8 mouse cellular contexts compared by ENCODE assay signal in the genomic region with DNA sequence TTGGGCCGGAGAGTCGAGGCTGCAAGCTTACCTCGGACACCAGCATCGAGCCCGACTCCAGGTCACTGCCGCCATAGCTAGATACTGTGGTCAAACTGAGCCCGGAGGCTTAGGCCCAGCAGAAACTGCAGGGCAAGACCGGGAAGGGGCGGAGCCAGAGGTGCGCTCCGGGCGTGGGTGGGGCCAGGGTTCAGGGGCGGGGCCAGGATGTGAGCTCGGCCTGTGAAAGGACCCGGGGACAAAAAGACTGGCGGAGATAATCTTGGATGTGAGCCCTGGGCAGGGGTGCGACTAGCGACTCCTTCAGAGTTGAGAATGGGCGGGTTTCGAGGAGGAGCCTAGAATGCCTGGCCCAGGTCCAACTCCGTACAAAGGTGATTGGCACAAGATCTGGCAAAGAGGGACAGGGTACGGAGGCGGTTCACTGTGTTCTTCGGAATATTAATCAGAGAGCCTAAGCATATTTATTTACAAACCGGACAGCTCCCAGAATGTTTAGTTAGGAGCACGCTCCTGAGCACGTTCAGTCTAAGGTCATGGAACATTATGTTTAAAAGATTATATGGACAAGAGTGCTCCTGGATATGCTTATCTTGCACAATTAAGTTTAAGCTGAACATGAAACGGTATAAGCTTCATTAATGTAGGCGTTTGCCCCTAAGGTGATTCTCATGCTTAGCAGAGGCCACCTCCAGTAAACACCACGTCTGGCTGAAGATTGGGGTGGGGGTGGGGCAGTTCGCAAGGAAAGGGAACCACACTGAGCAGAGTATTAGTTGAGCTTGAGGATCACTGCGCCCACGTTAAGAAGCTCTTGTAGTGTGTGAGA. TPM values are rescaled to one million over a fixed set of nuclear protein-coding genes. Genes with fewer than 3 reads are reported as not detected.
DNase-seq lines count a peak whose midpoint lies in the region; ATAC-seq and TF ChIP-seq lines count a peak whose summit lies in the region.

No protein-coding gene starts in this region.

- H3K27ac ChIP-seq in embryonic facial prominence, embryonic 14.5 days (replicated peaks; ENCODE audit: low read depth, low read length): peak overlapping the region; percentile 90
- H3K27ac ChIP-seq in heart, adult 2 months: peak overlapping the region; percentile 97
- peak overlapping the region; percentile 85 for H3K27ac ChIP-seq in limb, embryonic 13.5 days
- peak overlapping the region; percentile 81 for H3K27ac ChIP-seq in midbrain, embryonic 16.5 days (ENCODE audit: low read length)

- TF ChIP-seq EP300 in heart, adult 2 months (IDR thresholded peaks at IDR 0.05; ENCODE audit: insufficient read depth, low read depth, low read length): peak; percentile 63; the same call in 1 of the 2 replicates

- peak overlapping the region; percentile 70 for H3K4me3 ChIP-seq in embryonic facial prominence, embryonic 14.5 days (ENCODE audit: low read depth, low read length)
- peak overlapping the region; percentile 85 for H3K4me3 ChIP-seq in heart, adult 2 months
- H3K4me3 ChIP-seq in limb, embryonic 13.5 days: peak overlapping the region; percentile 73
- peak overlapping the region; percentile 67 for H3K4me3 ChIP-seq in midbrain, embryonic 16.5 days (ENCODE audit: low read depth, low read length)

- H3K4me2 ChIP-seq in embryonic facial prominence, embryonic 14.5 days (ENCODE audit: low read depth, low read length): peak overlapping the region; percentile 66
- H3K4me2 ChIP-seq in limb, embryonic 13.5 days (replicated peaks): peak overlapping the region; percentile 73
- H3K4me2 ChIP-seq in midbrain, embryonic 16.5 days (ENCODE audit: low read length): peak overlapping the region; percentile 81

- peak; percentile 97 for ATAC-seq in embryonic facial prominence, embryonic 14.5 days (ENCODE audit: low read depth)
- peak; percentile 96 for ATAC-seq in limb, embryonic 13.5 days (ENCODE audit: low FRiP score, low read depth)
- ATAC-seq in midbrain, embryonic 16.5 days: peak; percentile 96

- peak; percentile 96 for DNase-seq in 3T3-L1 (ENCODE audit: low read depth, low spot score)
- DNase-seq in adrenal gland, postnatal 4 days (ENCODE audit: low spot score in 2 of 2): peak; percentile 86 to 95
- peak; percentile 98 for DNase-seq in embryonic facial prominence, embryonic 14.5 days (ENCODE audit: low spot score)
- DNase-seq in heart, adult 2 months: peak; percentile 95
- peak; percentile 98 for DNase-seq in kidney, adult 8-10 months
- peak; percentile 95 to 97 for DNase-seq in spleen, postnatal 10 days (ENCODE audit: low spot score in 2 of 2)

- no peak for TF ChIP-seq CTCF in heart, adult 2 months (IDR thresholded peaks at IDR 0.05)

- H3K9ac ChIP-seq in embryonic facial prominence, embryonic 14.5 days (ENCODE audit: low read depth, low read length): peak overlapping the region; percentile 74
- H3K9ac ChIP-seq in heart, adult 2 months (ENCODE audit: low read depth, low read length): peak overlapping the region; percentile 83
- H3K9ac ChIP-seq in limb, embryonic 13.5 days: peak overlapping the region; percentile 91
- H3K9ac ChIP-seq in midbrain, embryonic 16.5 days (ENCODE audit: low read depth, low read length): peak overlapping the region; percentile 80

- intact Hi-C loops in heart, adult 2 months (cut with DNase I): loop anchor here (1.0 to 2.0 kb wide), 2 partner anchors 33 to 118 kb away; a partner anchor contains a TSS

- H3K9me3 ChIP-seq in embryonic facial prominence, embryonic 14.5 days (ENCODE audit: control insufficient read depth, low read length): 0 out of 2 replicates have a peak, but pooled peaks cover 2% of the 10 kb centered on the region
- H3K9me3 ChIP-seq in limb, embryonic 13.5 days: no peaks in the 10 kb centered on the region
- peaks cover 5% of the 10 kb centered on the region; the same call in 1 of the 2 replicates for H3K9me3 ChIP-seq in midbrain, embryonic 16.5 days (replicated peaks; ENCODE audit: control insufficient read depth, low read length, poor library complexity, severe bottlenecking)

- H3K36me3 ChIP-seq in embryonic facial prominence, embryonic 14.5 days (ENCODE audit: control insufficient read depth, insufficient read depth, low read length): peaks cover 8% of the 10 kb centered on the region
- peaks cover 17% of the 10 kb centered on the region for H3K36me3 ChIP-seq in heart, adult 2 months (ENCODE audit: control insufficient read depth, insufficient read depth, low read length)
- peaks cover 16% of the 10 kb centered on the region for H3K36me3 ChIP-seq in limb, embryonic 13.5 days
- 0 out of 2 replicates have a peak, but pooled peaks cover 7% of the 10 kb centered on the region for H3K36me3 ChIP-seq in midbrain, embryonic 16.5 days (ENCODE audit: control insufficient read depth, insufficient read depth, low read length)

- H3K79me2 ChIP-seq in heart, adult 2 months (replicated peaks; ENCODE audit: control insufficient read depth, insufficient read depth, low read length): no peaks in the 10 kb centered on the region

- TF ChIP-seq POLR2A in heart, adult 2 months (IDR thresholded peaks at IDR 0.05; ENCODE audit: insufficient read depth, low read depth, low read length): peak; percentile 90

- WGBS in embryonic facial prominence, embryonic 14.5 days: under 1% methylated on average over 33 of the region's 33 CpGs
- 2% methylated on average over 33 of the region's 33 CpGs for WGBS in heart, adult 2 months
- WGBS in limb, embryonic 13.5 days: under 1% methylated on average over 33 of the region's 33 CpGs
- under 1% methylated on average over 33 of the region's 33 CpGs for WGBS in midbrain, embryonic 16.5 days

- H3K4me1 ChIP-seq in embryonic facial prominence, embryonic 14.5 days (ENCODE audit: control insufficient read depth, insufficient read depth, low read length): 0 out of 2 replicates have a peak, but pooled peaks cover 5% of the 10 kb centered on the region
- peaks cover 5% of the 10 kb centered on the region for H3K4me1 ChIP-seq in heart, adult 2 months (ENCODE audit: control insufficient read depth, insufficient read depth, low read length)
- peaks cover 21% of the 10 kb centered on the region for H3K4me1 ChIP-seq in limb, embryonic 13.5 days
- H3K4me1 ChIP-seq in midbrain, embryonic 16.5 days (ENCODE audit: control insufficient read depth, insufficient read depth, low read length): peaks cover 11% of the 10 kb centered on the region; the same call in 1 of the 2 replicates

- H3K27me3 ChIP-seq in embryonic facial prominence, embryonic 14.5 days (replicated peaks; ENCODE audit: control insufficient read depth, insufficient read depth, low read length): no peaks in the 10 kb centered on the region
- no peaks in the 10 kb centered on the region for H3K27me3 ChIP-seq in heart, adult 2 months (ENCODE audit: control insufficient read depth, insufficient read depth, low read length)
- no peaks in the 10 kb centered on the region for H3K27me3 ChIP-seq in limb, embryonic 13.5 days
- no peaks in the 10 kb centered on the region for H3K27me3 ChIP-seq in midbrain, embryonic 16.5 days (ENCODE audit: control insufficient read depth, insufficient read depth, low read depth, low read length)

RNA-seq across cellular contexts. Expression of a gene that starts 30.6 kb away (rescaled TPM):
- total RNA-seq in adrenal gland, postnatal 4 days (2021): 1 to 10 TPM in 1 of 2 experiments, under 1 TPM in 1; 0.85 to 5.6 TPM
- 1.0 and 2.1 TPM in 2 replicates for polyA plus RNA-seq in embryonic facial prominence, embryonic 14.5 days (2014; fragmentation: Nextera tagmentation; extraction: Ambion mirVana)
- 1 to 10 TPM; 2.3 to 2.5 TPM for total RNA-seq in heart, adult 2 months (2021)
- 0.12 and 0.47 TPM in 2 replicates for polyA plus RNA-seq in heart, adult 2 months (2012; rRNA removed)
- polyA plus RNA-seq in limb, embryonic 13.5 days (2015; fragmentation: Nextera tagmentation; extraction: Ambion mirVana): 1.00 and 1.4 TPM in 2 replicates
- 0.37 and 1.0 TPM in 2 replicates for polyA plus RNA-seq in midbrain, embryonic 16.5 days (2015; fragmentation: Nextera tagmentation; extraction: Ambion mirVana)

RNA-seq across cellular contexts. Expression of a gene that starts 32.7 kb away (rescaled TPM):
- total RNA-seq in adrenal gland, postnatal 4 days (2021): 100 to 1,000 TPM; 168 to 208 TPM
- polyA plus RNA-seq in embryonic facial prominence, embryonic 14.5 days (2014; fragmentation: Nextera tagmentation; extraction: Ambion mirVana): 129 and 147 TPM in 2 replicates
- 100 to 1,000 TPM; 234 to 260 TPM for total RNA-seq in heart, adult 2 months (2021)
- polyA plus RNA-seq in heart, adult 2 months (2012; rRNA removed): 118 and 234 TPM in 2 replicates
- polyA plus RNA-seq in limb, embryonic 13.5 days (2015; fragmentation: Nextera tagmentation; extraction: Ambion mirVana): 159 and 169 TPM in 2 replicates
- polyA plus RNA-seq in midbrain, embryonic 16.5 days (2015; fragmentation: Nextera tagmentation; extraction: Ambion mirVana): 80.1 and 84.6 TPM in 2 replicates

Comparison
In these comparisons a context has a peak if more than half of its experiments do, and no peak if none do; other contexts are left out.
1. Peak in every context shown above with its lines: DNase-seq, ATAC-seq, H3K4me3 ChIP-seq and H3K27ac ChIP-seq.